Mouse (Mus musculus): Measurements from ENCODE around the gene Olfr1224-ps1. TPM values are rescaled to one million over a fixed set of nuclear protein-coding genes. Genes with fewer than 3 reads are reported as not detected.
"Not testable (repeated sequence)": the region's sequence is repeated elsewhere in the genome, so short reads cannot be mapped to it uniquely, and the experiment has no call there.

The Olfr1224-ps1 gene
- polyA plus RNA-seq (2014; fragmentation: Nextera tagmentation; extraction: Ambion mirVana): not detected in 2 replicates

DNA sequence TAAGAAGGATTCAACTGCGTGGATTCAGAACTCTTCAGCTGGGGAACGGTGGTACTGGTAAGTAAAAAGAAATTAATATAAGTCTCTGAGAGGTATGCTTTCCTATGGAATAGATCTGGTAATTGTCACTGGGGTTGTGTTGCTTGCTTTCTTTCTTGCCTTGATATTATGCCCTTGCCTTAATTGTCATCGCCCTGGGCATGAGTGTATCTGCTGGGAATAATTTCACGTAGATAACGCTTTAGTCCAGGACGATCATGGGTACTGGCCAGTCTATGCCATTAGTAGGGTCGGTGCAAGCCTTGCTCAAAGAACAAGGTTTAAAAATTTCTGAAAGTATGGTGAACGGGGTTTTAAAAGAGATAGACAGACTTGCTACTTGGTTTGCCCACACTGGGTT lies at the start of gene Olfr1224-ps1:
Olfr1224-ps1 (minus strand) TSS at position 101 of the 400 bp plus-strand sequence.
- H3K27me3 ChIP-seq (replicated peaks; ENCODE audit: control insufficient read depth, insufficient read depth, low read length); H3K9me3 ChIP-seq (ENCODE audit: control insufficient read depth, low read length); H3K9ac ChIP-seq (ENCODE audit: low read depth, low read length); H3K36me3 ChIP-seq (ENCODE audit: control insufficient read depth, insufficient read depth, low read length); H3K4me1 ChIP-seq (replicated peaks; ENCODE audit: control insufficient read depth, insufficient read depth, low read length); H3K27ac ChIP-seq (ENCODE audit: low read depth, low read length); H3K4me2 ChIP-seq; H3K4me3 ChIP-seq (ENCODE audit: low read depth, low read length); ATAC-seq (replicated peaks; ENCODE audit: low FRiP score); DNase-seq (ENCODE audit: low spot score): not testable (repeated sequence)
- WGBS: 92% methylated on average over 8 of the region's 8 CpGs

- Histone ChIP-seq H3K4me3 (ENCODE audit: low read depth, low read length) (no peak within 1 kb of the TSS), H3K36me3 (ENCODE audit: control insufficient read depth, insufficient read depth, low read length) (no peaks in the 10 kb centered on the region), H3K27me3 (replicated peaks; ENCODE audit: control insufficient read depth, insufficient read depth, low read length) (no peaks in the 10 kb centered on the region), H3K27ac (ENCODE audit: low read depth, low read length) (no peak within 1 kb of the TSS), H3K9ac (ENCODE audit: low read depth, low read length) (no peak within 1 kb of the TSS), H3K4me2 (no peak within 1 kb of the TSS), H3K4me1 (replicated peaks; ENCODE audit: control insufficient read depth, insufficient read depth, low read length) (no peaks in the 10 kb centered on the region), H3K9me3 (ENCODE audit: control insufficient read depth, low read length) (no peaks in the 10 kb centered on the region)
- 67% methylated on average over 2 of the region's 2 CpGs for WGBS
- ATAC-seq (replicated peaks; ENCODE audit: low FRiP score) (no peak), DNase-seq (ENCODE audit: low spot score) (no peak)
Observed at GRCm38 (mm10) chr2:89199948-89200347, 36.1 kb upstream of the Olfr1224-ps1 start, which contains the start of gene Olfr1226. Gene Olfr1226 (minus strand): TSS chr2:89200048.

DNA sequence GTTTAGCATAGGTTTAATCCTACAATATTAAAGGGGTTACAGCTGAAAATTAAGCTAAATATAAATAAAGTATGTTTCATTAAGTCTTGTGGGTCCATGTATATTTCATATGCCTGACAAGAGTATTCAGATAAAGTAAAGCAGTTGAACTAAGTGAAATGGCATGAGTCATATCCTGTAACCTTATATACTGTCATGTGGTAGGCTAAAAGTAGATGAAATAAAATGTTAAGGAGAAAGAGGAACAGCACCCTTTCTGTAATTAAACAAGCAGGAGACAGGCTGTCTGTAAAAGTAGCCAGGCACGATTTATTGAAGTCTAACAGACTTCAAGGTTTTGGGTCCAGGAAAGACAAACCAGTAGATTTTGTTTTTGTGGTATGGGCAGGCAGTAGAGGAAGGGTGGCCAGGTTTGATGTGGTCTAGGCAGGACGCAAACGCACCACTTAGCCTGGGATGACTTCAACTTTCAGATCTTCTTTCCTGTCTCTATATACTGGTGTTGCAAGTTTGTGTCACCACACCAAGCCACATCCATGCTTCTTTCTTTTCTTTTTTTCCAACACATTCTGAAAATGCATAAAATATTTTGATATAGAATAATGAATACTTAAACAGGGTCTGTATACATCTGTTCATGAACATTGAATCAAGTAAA lies 32.6 kb upstream of the Olfr1224-ps1 start:
- ATAC-seq (replicated peaks; ENCODE audit: low FRiP score) (no peak), DNase-seq (ENCODE audit: low spot score) (no peak)
- H3K4me2 ChIP-seq: no peak overlapping the region
- H3K9ac ChIP-seq (ENCODE audit: low read depth, low read length): no peak overlapping the region
- 65% methylated on average over 3 of the region's 3 CpGs for whole genome bisulfite sequencing
- H3K4me1 ChIP-seq (replicated peaks; ENCODE audit: control insufficient read depth, insufficient read depth, low read length): no peaks in the 10 kb centered on the region
- H3K9me3 ChIP-seq (ENCODE audit: control insufficient read depth, low read length): no peaks in the 10 kb centered on the region
- no peaks in the 10 kb centered on the region for H3K36me3 ChIP-seq (ENCODE audit: control insufficient read depth, insufficient read depth, low read length)
- no peaks in the 10 kb centered on the region for H3K27me3 ChIP-seq (replicated peaks; ENCODE audit: control insufficient read depth, insufficient read depth, low read length)
- H3K4me3 ChIP-seq (ENCODE audit: low read depth, low read length): no peak overlapping the region
- H3K27ac ChIP-seq (ENCODE audit: low read depth, low read length): no peak overlapping the region

DNA sequence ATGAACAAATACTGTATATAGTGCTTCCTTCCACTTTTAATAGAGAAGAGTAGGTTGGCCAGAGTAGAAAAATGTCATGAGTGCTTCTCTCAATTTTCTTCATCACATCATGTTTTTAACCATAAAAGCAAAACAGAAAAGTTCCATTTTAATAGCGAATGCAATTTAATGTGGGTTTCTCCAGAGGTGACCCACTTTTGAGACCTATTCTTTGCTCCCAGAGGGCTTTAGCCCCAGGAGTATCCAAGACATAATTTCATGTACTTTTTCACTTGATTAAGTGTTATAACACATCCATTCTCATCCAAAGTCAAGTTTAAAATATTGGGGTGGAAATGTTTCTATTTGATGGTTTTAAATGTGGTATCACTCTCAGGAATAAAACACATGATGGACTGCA lies 10.7 kb upstream of the Olfr1224-ps1 start, which contains the start of gene Olfr1225:
Olfr1225 (minus strand) TSS at position 101 of the 400 bp plus-strand sequence.
- WGBS: 66% methylated on average over 1 of the region's 1 CpGs
- Histone ChIP-seq H3K4me2 (no peak within 1 kb of the TSS), H3K4me3 (ENCODE audit: low read depth, low read length) (no peak within 1 kb of the TSS), H3K4me1 (replicated peaks; ENCODE audit: control insufficient read depth, insufficient read depth, low read length) (no peaks in the 10 kb centered on the region), H3K9me3 (ENCODE audit: control insufficient read depth, low read length) (no peaks in the 10 kb centered on the region), H3K27ac (ENCODE audit: low read depth, low read length) (no peak within 1 kb of the TSS), H3K9ac (ENCODE audit: low read depth, low read length) (no peak within 1 kb of the TSS), H3K27me3 (replicated peaks; ENCODE audit: control insufficient read depth, insufficient read depth, low read length) (no peaks in the 10 kb centered on the region), H3K36me3 (ENCODE audit: control insufficient read depth, insufficient read depth, low read length) (no peaks in the 10 kb centered on the region)
- no peak for DNase-seq (ENCODE audit: low spot score)
- ATAC-seq (replicated peaks; ENCODE audit: low FRiP score): no peak

- not testable (repeated sequence) for DNase-seq (ENCODE audit: low spot score); H3K36me3 ChIP-seq (ENCODE audit: control insufficient read depth, insufficient read depth, low read length)
- 83% methylated on average over 4 of the region's 4 CpGs for WGBS
Observed at GRCm38 (mm10) chr2:89164711-89165110, 820 bp upstream of the Olfr1224-ps1 start.

GRCm38 (mm10) chr2:89151460-89151859 lies 12.4 kb downstream of the Olfr1224-ps1 start, which contains the start of gene Olfr1223:
Gene Olfr1223 (minus strand): TSS chr2:89151560.
- no peaks in the 10 kb centered on the region for H3K36me3 ChIP-seq (ENCODE audit: control insufficient read depth, insufficient read depth, low read length)
- H3K27ac ChIP-seq (ENCODE audit: low read depth, low read length): no peak within 1 kb of the TSS
- H3K9me3 ChIP-seq (ENCODE audit: control insufficient read depth, low read length): no peaks in the 10 kb centered on the region
- no peak within 1 kb of the TSS for H3K4me2 ChIP-seq
- WGBS: 53% methylated on average over 1 of the region's 1 CpGs
- H3K4me3 ChIP-seq (ENCODE audit: low read depth, low read length): no peak within 1 kb of the TSS
- DNase-seq (ENCODE audit: low spot score): no peak
- H3K9ac ChIP-seq (ENCODE audit: low read depth, low read length): no peak within 1 kb of the TSS
- no peaks in the 10 kb centered on the region for H3K4me1 ChIP-seq (replicated peaks; ENCODE audit: control insufficient read depth, insufficient read depth, low read length)
- H3K27me3 ChIP-seq (replicated peaks; ENCODE audit: control insufficient read depth, insufficient read depth, low read length): no peaks in the 10 kb centered on the region
- ATAC-seq (replicated peaks; ENCODE audit: low FRiP score): no peak

More at GRCm38 (mm10) chr2:89164711-89165110, 820 bp upstream of the Olfr1224-ps1 start:
- H3K27me3 ChIP-seq (replicated peaks; ENCODE audit: control insufficient read depth, insufficient read depth, low read length); H3K27ac ChIP-seq (ENCODE audit: low read depth, low read length); H3K4me1 ChIP-seq (replicated peaks; ENCODE audit: control insufficient read depth, insufficient read depth, low read length); H3K4me2 ChIP-seq; H3K4me3 ChIP-seq (ENCODE audit: low read depth, low read length); H3K9me3 ChIP-seq (ENCODE audit: control insufficient read depth, low read length); ATAC-seq (replicated peaks; ENCODE audit: low FRiP score); H3K9ac ChIP-seq (ENCODE audit: low read depth, low read length): not testable (repeated sequence)

- DNase-seq (ENCODE audit: low spot score): no peak
- H3K9ac ChIP-seq (ENCODE audit: low read depth, low read length): no peak within 1 kb of the TSS
- no peak within 1 kb of the TSS for H3K27ac ChIP-seq (ENCODE audit: low read depth, low read length)
- no peak within 1 kb of the TSS for H3K4me3 ChIP-seq (ENCODE audit: low read depth, low read length)
- H3K36me3 ChIP-seq (ENCODE audit: control insufficient read depth, insufficient read depth, low read length): no peaks in the 10 kb centered on the region
- no peak for ATAC-seq (replicated peaks; ENCODE audit: low FRiP score)
- H3K9me3 ChIP-seq (ENCODE audit: control insufficient read depth, low read length): no peaks in the 10 kb centered on the region
- no peaks in the 10 kb centered on the region for H3K4me1 ChIP-seq (replicated peaks; ENCODE audit: control insufficient read depth, insufficient read depth, low read length)
- H3K27me3 ChIP-seq (replicated peaks; ENCODE audit: control insufficient read depth, insufficient read depth, low read length): no peaks in the 10 kb centered on the region
- 51% methylated on average over 3 of the region's 3 CpGs for WGBS
- H3K4me2 ChIP-seq: no peak within 1 kb of the TSS
Observed at GRCm38 (mm10) chr2:89132954-89133353, 30.9 kb downstream of the Olfr1224-ps1 start, which contains the start of gene Olfr1222. Gene Olfr1222 (minus strand): TSS chr2:89133054.

DNA sequence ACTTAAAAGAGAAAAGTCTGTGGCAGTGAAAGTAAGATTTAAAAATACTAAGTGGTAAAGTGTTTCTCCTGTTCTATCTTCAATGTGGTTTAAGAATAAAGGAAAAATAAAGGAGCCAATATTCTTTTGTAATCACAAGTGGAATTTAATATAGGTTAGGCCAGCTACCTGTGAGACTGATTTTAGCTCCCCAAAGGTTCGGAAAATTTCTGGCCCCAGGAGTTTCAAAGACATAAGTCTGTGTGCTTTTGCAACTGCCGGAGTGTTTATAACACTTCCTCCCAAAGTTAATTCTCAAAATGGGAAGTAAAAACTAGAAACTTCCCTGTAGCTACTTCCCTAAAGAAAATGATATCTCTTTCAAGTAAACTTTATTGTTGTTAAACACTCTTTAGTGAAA lies 46.7 kb downstream of the Olfr1224-ps1 start, which contains the start of gene Olfr1221:
Olfr1221 (minus strand) TSS at position 101 of the 400 bp plus-strand sequence.
- H3K27me3 ChIP-seq (replicated peaks; ENCODE audit: control insufficient read depth, insufficient read depth, low read length): no peaks in the 10 kb centered on the region
- DNase-seq (ENCODE audit: low spot score) (no peak), ATAC-seq (replicated peaks; ENCODE audit: low FRiP score) (no peak)
- H3K4me1 ChIP-seq (replicated peaks; ENCODE audit: control insufficient read depth, insufficient read depth, low read length): no peaks in the 10 kb centered on the region
- no peaks in the 10 kb centered on the region for H3K36me3 ChIP-seq (ENCODE audit: control insufficient read depth, insufficient read depth, low read length)
- 66% methylated on average over 2 of the region's 2 CpGs for WGBS
- no peak within 1 kb of the TSS for H3K27ac ChIP-seq (ENCODE audit: low read depth, low read length)
- no peaks in the 10 kb centered on the region for H3K9me3 ChIP-seq (ENCODE audit: control insufficient read depth, low read length)
- H3K4me3 ChIP-seq (ENCODE audit: low read depth, low read length): no peak within 1 kb of the TSS
- H3K9ac ChIP-seq (ENCODE audit: low read depth, low read length): no peak within 1 kb of the TSS
- H3K4me2 ChIP-seq: no peak within 1 kb of the TSS

DNA sequence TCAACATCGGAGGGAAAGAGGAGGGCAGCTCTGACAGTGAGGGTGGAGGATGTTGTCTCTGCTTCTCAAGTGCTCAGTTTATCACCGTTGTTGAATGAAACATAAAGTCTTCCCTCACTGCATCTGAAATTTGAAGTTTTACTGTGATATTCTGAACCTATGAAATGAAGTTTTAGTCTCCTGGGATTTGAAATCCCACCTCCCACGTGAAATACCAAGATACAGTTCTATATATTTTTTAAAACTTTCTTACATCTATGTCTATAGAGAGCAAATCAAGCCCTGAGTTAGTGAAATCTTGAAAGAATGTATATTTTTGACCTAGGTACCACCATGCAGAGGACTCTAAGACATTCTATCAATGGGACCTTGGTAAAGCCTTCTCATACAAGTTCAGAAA lies 57.2 kb downstream of the Olfr1224-ps1 start, which contains the start of gene Olfr1220:
Olfr1220 (minus strand) TSS at position 101 of the 400 bp plus-strand sequence.
- no peaks in the 10 kb centered on the region for H3K36me3 ChIP-seq (ENCODE audit: control insufficient read depth, insufficient read depth, low read length)
- H3K4me1 ChIP-seq (replicated peaks; ENCODE audit: control insufficient read depth, insufficient read depth, low read length): no peaks in the 10 kb centered on the region
- DNase-seq (ENCODE audit: low spot score) (no peak), ATAC-seq (replicated peaks; ENCODE audit: low FRiP score) (no peak)
- no peak within 1 kb of the TSS for H3K4me3 ChIP-seq (ENCODE audit: low read depth, low read length)
- H3K4me2 ChIP-seq: no peak within 1 kb of the TSS
- no peak within 1 kb of the TSS for H3K27ac ChIP-seq (ENCODE audit: low read depth, low read length)
- no peak within 1 kb of the TSS for H3K9ac ChIP-seq (ENCODE audit: low read depth, low read length)
- no peaks in the 10 kb centered on the region for H3K9me3 ChIP-seq (ENCODE audit: control insufficient read depth, low read length)
- WGBS: 66% methylated on average over 3 of the region's 3 CpGs
- no peaks in the 10 kb centered on the region for H3K27me3 ChIP-seq (replicated peaks; ENCODE audit: control insufficient read depth, insufficient read depth, low read length)

All from liver, embryonic 11.5 days (tissue).